Mouse (Mus musculus): ENCODE measurements around the gene Gm6871. TPM values are rescaled to one million over a fixed set of nuclear protein-coding genes. Genes with fewer than 3 reads are reported as not detected.

Gene Gm6871
- total RNA-seq, 2 experiments from 2014 or later: not detected

Other genes starting within 250 kb of the Gm6871 start
- gene AI987944, start 180.3 kb downstream of the Gm6871 start, total RNA-seq (2021): 1 to 10 TPM; 8.0 to 9.3 TPM
- gene Vmn2r57, start 125.0 kb downstream of the Gm6871 start, total RNA-seq (2021): under 1 TPM; 0.27 to 0.33 TPM
- under 1 TPM; 0.15 to 0.29 TPM for gene Gm20449, start 74.2 kb downstream of the Gm6871 start, total RNA-seq (2021)
- gene AW146154, start 73.8 kb downstream of the Gm6871 start, total RNA-seq (2021): 1 to 10 TPM; 6.8 to 8.5 TPM
- 10 to 100 TPM; 23.7 to 24.3 TPM for gene 2610021A01Rik, start 25.6 kb upstream of the Gm6871 start, total RNA-seq (2021)
- gene Zfp788, start 59.5 kb upstream of the Gm6871 start, total RNA-seq (2021): 10 to 100 TPM; 30.0 to 37.0 TPM

Measured in left cerebral cortex, postnatal 14 days (tissue).